Mouse (Mus musculus) lung, embryonic 15.5 days (tissue): ENCODE data around the gene Phtf2. TPM values are rescaled to one million over a fixed set of nuclear protein-coding genes. Genes with fewer than 3 reads are reported as not detected.

Source experiments
- ATAC-seq: fragments of 200-750 bp; cut with Nextera tagmentation; 2 replicates; pipeline ENCODE4 v1.8.0; 2017; ENCODE audit warnings: moderate number of reproducible peaks, borderline replicate concordance; ENCODE audit not compliant: low FRiP score, low TSS enrichment; ENCODE audit errors: extremely low read depth
- H3K27ac ChIP-seq: fragments of 300-500 bp; sonication (generic); 2 replicates; pipeline ENCODE4 v1.5.1; 2015; ENCODE audit warnings: moderate library complexity, mild to moderate bottlenecking, inconsistent platforms
- H3K27me3 ChIP-seq: fragments of 300-500 bp; sonication (generic); 2 replicates; pipeline ENCODE4 v1.6.1; 2015; ENCODE audit warnings: inconsistent platforms
- H3K36me3 ChIP-seq: fragments of 300-500 bp; sonication (generic); 2 replicates; pipeline ENCODE4 v1.6.1; 2015; ENCODE audit warnings: inconsistent platforms
- H3K4me1 ChIP-seq: fragments of 300-500 bp; sonication (generic); 2 replicates; pipeline ENCODE4 v1.6.1; 2015; ENCODE audit warnings: inconsistent platforms
- H3K4me2 ChIP-seq: fragments of 300-500 bp; sonication (generic); 2 replicates; pipeline ENCODE4 v1.6.1; 2015; ENCODE audit warnings: inconsistent platforms, mild to moderate bottlenecking, moderate library complexity
- H3K4me3 ChIP-seq: fragments of 300-500 bp; sonication (generic); 2 replicates; pipeline ENCODE4 v1.5.1; 2015; ENCODE audit warnings: mild to moderate bottlenecking, inconsistent platforms
- H3K9ac ChIP-seq: fragments of 300-500 bp; sonication (generic); 2 replicates; pipeline ENCODE4 v1.6.1; 2015; ENCODE audit warnings: inconsistent platforms
- H3K9me3 ChIP-seq: fragments of 300-500 bp; sonication (generic); 2 replicates; pipeline ENCODE4 v1.6.1; 2016; ENCODE audit warnings: inconsistent platforms
- WGBS: fragments of 180-500 bp; shearing (Covaris S2); methylation state at CpG from one replicate; pipeline ENCODE4 v1.1.7; 2015; 5-methylcytosine and 5-hydroxymethylcytosine counted together
- polyA plus RNA-seq: library from polyadenylated mRNA; unstranded; fragments of >200 nt; fragmentation: Nextera tagmentation; extraction: Ambion mirVana; gene quantifications from 2 replicates; pipeline ENCODE4 v1.2.1, GENCODE M21; 2015

Phtf2 gene
- polyA plus RNA-seq, 1 experiment from 2014 or later = 10.7 TPM

GRCm38 (mm10) chr5:20905437-20905836, 23.5 kb upstream of the Phtf2 start:
- Histone ChIP-seq H3K9ac (no peak overlapping the region), H3K4me1 (no peaks in the 10 kb centered on the region), H3K27ac (no peak overlapping the region), H3K4me3 (no peak overlapping the region), H3K4me2 (no peak overlapping the region), H3K27me3 (no peaks in the 10 kb centered on the region), H3K36me3 (peaks cover 18% of the 10 kb centered on the region), H3K9me3 (no peaks in the 10 kb centered on the region)
- WGBS = 76% methylated on average over 2 of the region's 2 CpGs
- no peak for ATAC-seq

- Histone ChIP-seq H3K4me3 (no peak overlapping the region), H3K36me3 (peaks cover 18% of the 10 kb centered on the region), H3K27me3 (no peaks in the 10 kb centered on the region), H3K4me2 (no peak overlapping the region), H3K4me1 (no peaks in the 10 kb centered on the region), H3K27ac (no peak overlapping the region), H3K9ac (no peak overlapping the region), H3K9me3 (no peaks in the 10 kb centered on the region)
- 91% methylated on average over 2 of the region's 2 CpGs for WGBS
- ATAC-seq = no peak
These were observed 22.7 kb upstream of the Phtf2 start for GRCm38 (mm10) chr5:20904647-20905046.

GRCm38 (mm10) chr5:20897446-20898167, 15.7 kb upstream of the Phtf2 start:
- no peak overlapping the region for H3K27ac ChIP-seq
- H3K27me3 ChIP-seq = no peaks in the 10 kb centered on the region
- H3K4me3 ChIP-seq = no peak overlapping the region
- no peak overlapping the region for H3K9ac ChIP-seq
- no peaks in the 10 kb centered on the region for H3K4me1 ChIP-seq
- WGBS = 78% methylated on average over 2 of the region's 2 CpGs
- no peak for ATAC-seq
- H3K9me3 ChIP-seq = no peaks in the 10 kb centered on the region
- H3K4me2 ChIP-seq = no peak overlapping the region
- peaks cover 33% of the 10 kb centered on the region for H3K36me3 ChIP-seq

GRCm38 (mm10) chr5:20884036-20884620, 2.2 kb upstream of the Phtf2 start:
- H3K27ac ChIP-seq = no peak overlapping the region
- no peaks in the 10 kb centered on the region for H3K9me3 ChIP-seq
- no peak overlapping the region for H3K4me3 ChIP-seq
- no peak for ATAC-seq
- H3K4me2 ChIP-seq = peak overlapping the region; percentile 69; the same call in 1 of the 2 replicates
- no peaks in the 10 kb centered on the region for H3K27me3 ChIP-seq
- peaks cover 19% of the 10 kb centered on the region for H3K4me1 ChIP-seq
- H3K9ac ChIP-seq = no peak overlapping the region
- H3K36me3 ChIP-seq = no peaks in the 10 kb centered on the region
- 65% methylated on average over 4 of the region's 4 CpGs for WGBS

- H3K9ac ChIP-seq = peak overlapping the region; percentile 68
- no peaks in the 10 kb centered on the region for H3K9me3 ChIP-seq
- H3K27me3 ChIP-seq = no peaks in the 10 kb centered on the region
- H3K4me2 ChIP-seq = peak overlapping the region; percentile 67
- 1% methylated on average over 51 of the region's 64 CpGs for WGBS
- peaks cover 19% of the 10 kb centered on the region for H3K4me1 ChIP-seq
- peak; percentile 43; the same call in 1 of the 2 replicates for ATAC-seq
- peak overlapping the region; percentile 92 for H3K27ac ChIP-seq
- H3K36me3 ChIP-seq = no peaks in the 10 kb centered on the region
- peak overlapping the region; percentile 72 for H3K4me3 ChIP-seq
These were observed 838 bp downstream of the Phtf2 start for GRCm38 (mm10) chr5:20880797-20881775.

- Histone ChIP-seq H3K27me3 (no peaks in the 10 kb centered on the region), H3K4me1 (peaks cover 19% of the 10 kb centered on the region), H3K9me3 (no peaks in the 10 kb centered on the region), H3K4me2 (peak overlapping the region; percentile 67), H3K4me3 (peak overlapping the region; percentile 72), H3K36me3 (no peaks in the 10 kb centered on the region), H3K9ac (no peak overlapping the region), H3K27ac (no peak overlapping the region)
- WGBS = 54% methylated on average over 2 of the region's 2 CpGs
- no peak for ATAC-seq
These were observed 1.5 kb downstream of the Phtf2 start for GRCm38 (mm10) chr5:20880386-20880785.

GRCm38 (mm10) chr5:20876934-20877426, 4.9 kb downstream of the Phtf2 start:
- Histone ChIP-seq H3K4me1 (peaks cover 6% of the 10 kb centered on the region), H3K27me3 (no peaks in the 10 kb centered on the region), H3K27ac (no peak overlapping the region), H3K9me3 (no peaks in the 10 kb centered on the region), H3K4me3 (no peak overlapping the region), H3K4me2 (no peak overlapping the region), H3K36me3 (no peaks in the 10 kb centered on the region), H3K9ac (no peak overlapping the region)
- no peak for ATAC-seq
- 37% methylated on average over 1 of the region's 1 CpGs for WGBS

- H3K27ac ChIP-seq = no peak overlapping the region
- no peak overlapping the region for H3K4me3 ChIP-seq
- H3K4me1 ChIP-seq = no peaks in the 10 kb centered on the region
- H3K4me2 ChIP-seq = no peak overlapping the region
- no peaks in the 10 kb centered on the region for H3K27me3 ChIP-seq
- no peak for ATAC-seq
- no peaks in the 10 kb centered on the region for H3K9me3 ChIP-seq
- 71% methylated on average over 1 of the region's 1 CpGs for WGBS
- H3K36me3 ChIP-seq = no peaks in the 10 kb centered on the region
- no peak overlapping the region for H3K9ac ChIP-seq
These were observed 8.8 kb downstream of the Phtf2 start for GRCm38 (mm10) chr5:20873146-20873545.

- no peaks in the 10 kb centered on the region for H3K9me3 ChIP-seq
- no peaks in the 10 kb centered on the region for H3K36me3 ChIP-seq
- H3K4me1 ChIP-seq = peaks cover 19% of the 10 kb centered on the region
- H3K9ac ChIP-seq = no peak overlapping the region
- H3K27me3 ChIP-seq = no peaks in the 10 kb centered on the region
- 28% methylated on average over 2 of the region's 2 CpGs for WGBS
- H3K4me3 ChIP-seq = no peak overlapping the region
- H3K27ac ChIP-seq = peak overlapping the region; percentile 33
- ATAC-seq = no peak
- H3K4me2 ChIP-seq = no peak overlapping the region
These were observed 16.6 kb downstream of the Phtf2 start for GRCm38 (mm10) chr5:20865193-20865755.

GRCm38 (mm10) chr5:20864216-20864969, 17.5 kb downstream of the Phtf2 start:
- Histone ChIP-seq H3K36me3 (no peaks in the 10 kb centered on the region), H3K4me2 (no peak overlapping the region), H3K9me3 (no peaks in the 10 kb centered on the region), H3K9ac (no peak overlapping the region), H3K27ac (no peak overlapping the region), H3K4me3 (no peak overlapping the region), H3K4me1 (peaks cover 19% of the 10 kb centered on the region), H3K27me3 (no peaks in the 10 kb centered on the region)
- 68% methylated on average over 4 of the region's 4 CpGs for WGBS
- no peak for ATAC-seq

- no peaks in the 10 kb centered on the region for H3K9me3 ChIP-seq
- H3K4me3 ChIP-seq = no peak overlapping the region
- H3K27ac ChIP-seq = no peak overlapping the region
- WGBS = 86% methylated on average over 2 of the region's 2 CpGs
- no peaks in the 10 kb centered on the region for H3K27me3 ChIP-seq
- H3K36me3 ChIP-seq = no peaks in the 10 kb centered on the region
- no peak for ATAC-seq
- peaks cover 19% of the 10 kb centered on the region for H3K4me1 ChIP-seq
- no peak overlapping the region for H3K9ac ChIP-seq
- H3K4me2 ChIP-seq = no peak overlapping the region
These were observed 20.0 kb downstream of the Phtf2 start for GRCm38 (mm10) chr5:20861901-20862300.
